Mouse (Mus musculus): Measurements from ENCODE around the gene Prkg1. TPM values are rescaled to one million over a fixed set of nuclear protein-coding genes. Genes with fewer than 3 reads are reported as not detected.

Prkg1 gene
- polyA plus RNA-seq, 1 experiment from 2014 or later = 3.2 TPM

- Histone ChIP-seq H3K27ac (ENCODE audit: low read length) (no peak overlapping the region), H3K9me3 (ENCODE audit: control insufficient read depth, low read length) (no peaks in the 10 kb centered on the region), H3K27me3 (replicated peaks; ENCODE audit: control insufficient read depth, insufficient read depth, low read length) (no peaks in the 10 kb centered on the region), H3K9ac (replicated peaks; ENCODE audit: low read depth, low read length) (no peak overlapping the region), H3K4me1 (replicated peaks; ENCODE audit: control insufficient read depth, insufficient read depth, low read length) (no peaks in the 10 kb centered on the region), H3K4me3 (replicated peaks; ENCODE audit: low read length) (no peak overlapping the region), H3K4me2 (ENCODE audit: low read length) (no peak overlapping the region), H3K36me3 (ENCODE audit: control insufficient read depth, insufficient read depth) (no peaks in the 10 kb centered on the region)
- WGBS = 67% methylated on average over 3 of the region's 3 CpGs
- no peak for ATAC-seq
Measured at GRCm38 (mm10) chr19:31011528-31012133, 753.2 kb downstream of the Prkg1 start.

- Histone ChIP-seq H3K4me2 (ENCODE audit: low read length) (no peak overlapping the region), H3K27me3 (replicated peaks; ENCODE audit: control insufficient read depth, insufficient read depth, low read length) (no peaks in the 10 kb centered on the region), H3K4me1 (replicated peaks; ENCODE audit: control insufficient read depth, insufficient read depth, low read length) (no peaks in the 10 kb centered on the region), H3K27ac (ENCODE audit: low read length) (no peak overlapping the region), H3K36me3 (ENCODE audit: control insufficient read depth, insufficient read depth) (no peaks in the 10 kb centered on the region), H3K9ac (replicated peaks; ENCODE audit: low read depth, low read length) (no peak overlapping the region), H3K9me3 (ENCODE audit: control insufficient read depth, low read length) (no peaks in the 10 kb centered on the region), H3K4me3 (replicated peaks; ENCODE audit: low read length) (no peak overlapping the region)
- ATAC-seq = no peak
- WGBS = 95% methylated on average over 2 of the region's 2 CpGs
Measured at GRCm38 (mm10) chr19:30998572-30998971, 766.3 kb downstream of the Prkg1 start.

- no peak overlapping the region for H3K4me2 ChIP-seq (ENCODE audit: low read length)
- H3K4me3 ChIP-seq (replicated peaks; ENCODE audit: low read length) = no peak overlapping the region
- no peaks in the 10 kb centered on the region for H3K36me3 ChIP-seq (ENCODE audit: control insufficient read depth, insufficient read depth)
- no peak overlapping the region for H3K27ac ChIP-seq (ENCODE audit: low read length)
- no peak overlapping the region for H3K9ac ChIP-seq (replicated peaks; ENCODE audit: low read depth, low read length)
- H3K27me3 ChIP-seq (replicated peaks; ENCODE audit: control insufficient read depth, insufficient read depth, low read length) = no peaks in the 10 kb centered on the region
- H3K4me1 ChIP-seq (replicated peaks; ENCODE audit: control insufficient read depth, insufficient read depth, low read length) = no peaks in the 10 kb centered on the region
- no peak; the same call in 1 of the 2 replicates for ATAC-seq
- no peaks in the 10 kb centered on the region for H3K9me3 ChIP-seq (ENCODE audit: control insufficient read depth, low read length)
- WGBS = 49% methylated on average over 4 of the region's 4 CpGs
Measured at GRCm38 (mm10) chr19:30990390-30990789, 774.4 kb downstream of the Prkg1 start.

- no peak for ATAC-seq
- Histone ChIP-seq H3K9me3 (ENCODE audit: control insufficient read depth, low read length) (no peaks in the 10 kb centered on the region), H3K4me3 (replicated peaks; ENCODE audit: low read length) (no peak overlapping the region), H3K4me2 (ENCODE audit: low read length) (no peak overlapping the region), H3K27ac (ENCODE audit: low read length) (no peak overlapping the region), H3K4me1 (replicated peaks; ENCODE audit: control insufficient read depth, insufficient read depth, low read length) (no peaks in the 10 kb centered on the region), H3K9ac (replicated peaks; ENCODE audit: low read depth, low read length) (no peak overlapping the region), H3K36me3 (ENCODE audit: control insufficient read depth, insufficient read depth) (no peaks in the 10 kb centered on the region), H3K27me3 (replicated peaks; ENCODE audit: control insufficient read depth, insufficient read depth, low read length) (no peaks in the 10 kb centered on the region)
- WGBS = 73% methylated on average over 4 of the region's 4 CpGs
Measured at GRCm38 (mm10) chr19:30982436-30982835, 782.4 kb downstream of the Prkg1 start.

DNA sequence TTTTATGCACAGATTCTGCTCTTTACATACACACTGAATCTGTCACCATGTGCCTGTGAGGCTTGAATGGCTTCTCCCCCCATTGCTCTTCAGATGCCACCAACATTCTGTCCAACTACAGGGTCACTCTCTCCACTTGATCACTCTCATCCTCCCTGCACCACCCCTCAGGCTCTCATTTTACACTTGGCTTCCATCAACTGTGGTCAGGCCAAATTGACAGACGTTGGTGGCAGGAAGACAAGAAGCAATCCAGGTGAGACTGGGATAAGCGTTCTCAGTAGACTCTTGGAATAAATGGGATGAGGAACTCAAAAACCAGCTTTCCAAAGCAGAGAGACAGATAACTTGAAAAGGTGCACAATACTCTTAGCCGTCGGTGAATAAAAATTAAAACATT lies 786.7 kb downstream of the Prkg1 start:
- Histone ChIP-seq H3K4me3 (replicated peaks; ENCODE audit: low read length) (no peak overlapping the region), H3K9ac (replicated peaks; ENCODE audit: low read depth, low read length) (no peak overlapping the region), H3K27ac (ENCODE audit: low read length) (no peak overlapping the region), H3K4me2 (ENCODE audit: low read length) (no peak overlapping the region), H3K9me3 (ENCODE audit: control insufficient read depth, low read length) (no peaks in the 10 kb centered on the region), H3K36me3 (ENCODE audit: control insufficient read depth, insufficient read depth) (no peaks in the 10 kb centered on the region), H3K4me1 (replicated peaks; ENCODE audit: control insufficient read depth, insufficient read depth, low read length) (no peaks in the 10 kb centered on the region), H3K27me3 (replicated peaks; ENCODE audit: control insufficient read depth, insufficient read depth, low read length) (no peaks in the 10 kb centered on the region)
- no peak for ATAC-seq
- WGBS = 83% methylated on average over 4 of the region's 4 CpGs

- Histone ChIP-seq H3K4me1 (replicated peaks; ENCODE audit: control insufficient read depth, insufficient read depth, low read length) (no peaks in the 10 kb centered on the region), H3K27ac (ENCODE audit: low read length) (no peak overlapping the region), H3K4me3 (replicated peaks; ENCODE audit: low read length) (no peak overlapping the region), H3K9me3 (ENCODE audit: control insufficient read depth, low read length) (no peaks in the 10 kb centered on the region), H3K9ac (replicated peaks; ENCODE audit: low read depth, low read length) (no peak overlapping the region), H3K4me2 (ENCODE audit: low read length) (no peak overlapping the region), H3K27me3 (replicated peaks; ENCODE audit: control insufficient read depth, insufficient read depth, low read length) (no peaks in the 10 kb centered on the region), H3K36me3 (ENCODE audit: control insufficient read depth, insufficient read depth) (no peaks in the 10 kb centered on the region)
- WGBS = 77% methylated on average over 3 of the region's 3 CpGs
- ATAC-seq = no peak
Measured at GRCm38 (mm10) chr19:30950610-30951009, 814.2 kb downstream of the Prkg1 start.

GRCm38 (mm10) chr19:30948202-30948601 lies 816.6 kb downstream of the Prkg1 start:
- Histone ChIP-seq H3K27ac (ENCODE audit: low read length) (no peak overlapping the region), H3K36me3 (ENCODE audit: control insufficient read depth, insufficient read depth) (no peaks in the 10 kb centered on the region), H3K9me3 (ENCODE audit: control insufficient read depth, low read length) (no peaks in the 10 kb centered on the region), H3K4me3 (replicated peaks; ENCODE audit: low read length) (no peak overlapping the region), H3K4me2 (ENCODE audit: low read length) (no peak overlapping the region), H3K9ac (replicated peaks; ENCODE audit: low read depth, low read length) (no peak overlapping the region), H3K4me1 (replicated peaks; ENCODE audit: control insufficient read depth, insufficient read depth, low read length) (no peaks in the 10 kb centered on the region), H3K27me3 (replicated peaks; ENCODE audit: control insufficient read depth, insufficient read depth, low read length) (no peaks in the 10 kb centered on the region)
- 58% methylated on average over 1 of the region's 1 CpGs for WGBS
- no peak for ATAC-seq

DNA sequence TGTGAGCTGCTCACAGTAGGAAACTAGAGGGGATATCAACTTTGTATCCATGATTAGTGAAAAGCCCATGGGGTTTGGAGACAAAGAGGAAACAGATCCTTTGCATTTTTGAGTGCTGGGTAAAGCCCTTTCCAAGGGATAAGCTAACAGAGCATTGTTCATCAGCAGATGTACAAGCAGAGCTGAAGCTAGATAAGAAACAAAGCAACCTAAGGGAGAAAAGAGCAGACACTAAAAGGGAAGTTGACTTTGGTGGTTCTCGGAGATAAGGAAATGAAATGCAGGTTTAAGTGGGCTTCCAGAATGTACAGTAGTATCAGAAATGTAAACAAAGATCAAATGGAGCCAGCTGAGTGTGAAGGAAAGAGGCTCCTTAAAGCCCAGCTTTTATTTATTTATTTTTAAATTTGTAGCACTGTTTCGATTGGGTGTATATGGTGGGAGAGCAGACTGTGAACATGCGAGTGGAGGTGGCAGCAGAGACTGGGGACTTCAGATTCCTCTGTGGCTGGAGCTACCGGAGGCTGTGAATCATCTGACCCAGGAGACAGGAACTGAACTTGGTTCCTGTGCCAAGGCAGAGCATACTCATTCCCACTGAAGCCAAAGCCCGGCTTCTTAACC lies 822.4 kb downstream of the Prkg1 start:
- Histone ChIP-seq H3K27me3 (replicated peaks; ENCODE audit: control insufficient read depth, insufficient read depth, low read length) (no peaks in the 10 kb centered on the region), H3K27ac (ENCODE audit: low read length) (no peak overlapping the region), H3K9me3 (ENCODE audit: control insufficient read depth, low read length) (no peaks in the 10 kb centered on the region), H3K4me1 (replicated peaks; ENCODE audit: control insufficient read depth, insufficient read depth, low read length) (no peaks in the 10 kb centered on the region), H3K4me3 (replicated peaks; ENCODE audit: low read length) (no peak overlapping the region), H3K9ac (replicated peaks; ENCODE audit: low read depth, low read length) (no peak overlapping the region), H3K4me2 (ENCODE audit: low read length) (no peak overlapping the region), H3K36me3 (ENCODE audit: control insufficient read depth, insufficient read depth) (no peaks in the 10 kb centered on the region)
- 69% methylated on average over 5 of the region's 5 CpGs for WGBS
- ATAC-seq = no peak

GRCm38 (mm10) chr19:30938058-30938457 lies 826.8 kb downstream of the Prkg1 start:
- Histone ChIP-seq H3K4me3 (replicated peaks; ENCODE audit: low read length) (no peak overlapping the region), H3K9me3 (ENCODE audit: control insufficient read depth, low read length) (no peaks in the 10 kb centered on the region), H3K27ac (ENCODE audit: low read length) (no peak overlapping the region), H3K36me3 (ENCODE audit: control insufficient read depth, insufficient read depth) (no peaks in the 10 kb centered on the region), H3K9ac (replicated peaks; ENCODE audit: low read depth, low read length) (no peak overlapping the region), H3K4me2 (ENCODE audit: low read length) (no peak overlapping the region), H3K27me3 (replicated peaks; ENCODE audit: control insufficient read depth, insufficient read depth, low read length) (no peaks in the 10 kb centered on the region), H3K4me1 (replicated peaks; ENCODE audit: control insufficient read depth, insufficient read depth, low read length) (no peaks in the 10 kb centered on the region)
- ATAC-seq = no peak
- WGBS = 73% methylated on average over 2 of the region's 2 CpGs
